ENCODE assay signal across 21 mouse cellular contexts in genomic region chr13:48932692-48933091, GRCm38 (mm10). TPM values are rescaled to one million over a fixed set of nuclear protein-coding genes. Genes with fewer than 3 reads are reported as not detected.
A peak's percentile ranks its signal among the peaks of the same experiment; 100 is the strongest.
DNase-seq lines count a peak whose midpoint lies in the region; ATAC-seq and TF ChIP-seq lines count a peak whose summit lies in the region.
"Had no signal": no experiment of that assay in that cellular context is flagged by ENCODE, and none has a peak within 500 bp of the region (broad histone marks: within the 10 kb centered on the region; RNA-seq: fewer than 3 reads in every experiment).

No protein-coding gene starts in this region.

- DNase-seq in gastrocnemius, adult 2 months, result peak; percentile 59
- no peak for DNase-seq in gastrocnemius, adult 8-10 months (ENCODE audit: low spot score in 2 of 2)
- DNase-seq in liver (no peak), NIH3T3 (ENCODE audit: low read depth) (peak; percentile 14)
- no peak for DNase-seq in embryonic facial prominence, embryonic 10.5 days (ENCODE audit: low spot score)
- no peak for DNase-seq in lung, postnatal 0 days (ENCODE audit: low spot score)
- DNase-seq: cerebellum, adult 11 months; cerebellum, adult 9-11 months; heart, postnatal 36 days; layer of hippocampus, postnatal 36 days; liver, embryonic 13.5 days; lung, adult 2 months; right cerebral cortex, postnatal 14 days; spleen, adult 18-20 months had no signal

- H3K9me3 ChIP-seq in liver, embryonic 12.5 days (replicated peaks), result no peaks in the 10 kb centered on the region
- no peaks in the 10 kb centered on the region for H3K9me3 ChIP-seq in embryonic facial prominence, embryonic 10.5 days
- H3K9me3 ChIP-seq in lung, postnatal 0 days (ENCODE audit: low read length), result no peaks in the 10 kb centered on the region
- H3K9me3 ChIP-seq: forebrain, embryonic 12.5 days; heart, embryonic 15.5 days; limb, embryonic 12.5 days; liver, embryonic 13.5 days; midbrain, embryonic 15.5 days; neural tube, embryonic 12.5 days had no signal

- H3K36me3 ChIP-seq in liver, embryonic 12.5 days, result peaks cover 96% of the 10 kb centered on the region
- H3K36me3 ChIP-seq in embryonic facial prominence, embryonic 10.5 days (replicated peaks), result peaks cover 89% of the 10 kb centered on the region
- H3K36me3 ChIP-seq in lung, postnatal 0 days (ENCODE audit: insufficient read depth, low read length), result no peaks in the 10 kb centered on the region
- H3K36me3 ChIP-seq: midbrain, embryonic 15.5 days had no signal

- TF ChIP-seq EP300 in lung, postnatal 0 days (IDR thresholded peaks at IDR 0.05), result no peak

- intact Hi-C loops in gastrocnemius, adult 2 months (cut with DNase I), result no loop called here

- no peaks in the 10 kb centered on the region for H3K27me3 ChIP-seq in liver, embryonic 12.5 days (replicated peaks)
- H3K27me3 ChIP-seq in embryonic facial prominence, embryonic 10.5 days (replicated peaks; ENCODE audit: low read depth, poor library complexity, severe bottlenecking), result no peaks in the 10 kb centered on the region
- H3K27me3 ChIP-seq in lung, postnatal 0 days (replicated peaks; ENCODE audit: insufficient read depth, low read length), result no peaks in the 10 kb centered on the region
- H3K27me3 ChIP-seq: forebrain, embryonic 12.5 days; heart, embryonic 15.5 days; limb, embryonic 12.5 days; liver, embryonic 13.5 days; midbrain, embryonic 15.5 days; neural tube, embryonic 12.5 days had no signal

- peak overlapping the region; percentile 66 for H3K27ac ChIP-seq in gastrocnemius, adult 2 months
- no peak overlapping the region for H3K27ac ChIP-seq in liver, embryonic 12.5 days
- no peak overlapping the region for H3K27ac ChIP-seq in embryonic facial prominence, embryonic 10.5 days (replicated peaks)
- H3K27ac ChIP-seq in lung, postnatal 0 days (ENCODE audit: low read length), result no peak overlapping the region
- H3K27ac ChIP-seq: forebrain, embryonic 12.5 days; heart, embryonic 15.5 days; hindbrain, embryonic 14.5 days; limb, embryonic 12.5 days; liver, embryonic 13.5 days; midbrain, embryonic 15.5 days; neural tube, embryonic 12.5 days had no signal

- H3K9ac ChIP-seq in liver, embryonic 12.5 days, result no peak overlapping the region
- H3K9ac ChIP-seq in lung, postnatal 0 days (replicated peaks; ENCODE audit: low read depth), result no peak overlapping the region
- H3K9ac ChIP-seq: forebrain, embryonic 12.5 days; heart, embryonic 15.5 days; hindbrain, embryonic 14.5 days; limb, embryonic 12.5 days; liver, embryonic 13.5 days; midbrain, embryonic 15.5 days; neural tube, embryonic 12.5 days had no signal

- no peak overlapping the region for H3K4me3 ChIP-seq in gastrocnemius, adult 2 months
- no peak overlapping the region for H3K4me3 ChIP-seq in liver, embryonic 12.5 days
- H3K4me3 ChIP-seq in embryonic facial prominence, embryonic 10.5 days, result no peak overlapping the region
- no peak overlapping the region for H3K4me3 ChIP-seq in lung, postnatal 0 days (ENCODE audit: low read depth, low read length)
- H3K4me3 ChIP-seq: forebrain, embryonic 12.5 days; heart, embryonic 15.5 days; limb, embryonic 12.5 days; liver, embryonic 13.5 days; midbrain, embryonic 15.5 days; neural tube, embryonic 12.5 days had no signal

- H3K4me2 ChIP-seq in liver, embryonic 12.5 days, result no peak overlapping the region
- no peak overlapping the region for H3K4me2 ChIP-seq in lung, postnatal 0 days (replicated peaks; ENCODE audit: low read depth, low read length)
- H3K4me2 ChIP-seq: forebrain, embryonic 12.5 days; heart, embryonic 15.5 days; hindbrain, embryonic 14.5 days; limb, embryonic 12.5 days; liver, embryonic 13.5 days; midbrain, embryonic 15.5 days; neural tube, embryonic 12.5 days had no signal

- WGBS in liver, embryonic 12.5 days (ENCODE audit: insufficient replicate concordance), result 68% methylated on average over 3 of the region's 3 CpGs
- 83% methylated on average over 3 of the region's 3 CpGs for WGBS in embryonic facial prominence, embryonic 10.5 days
- 85% methylated on average over 3 of the region's 3 CpGs for WGBS in lung, postnatal 0 days

- peak; percentile 41; the same call in 1 of the 2 replicates for ATAC-seq in liver, embryonic 12.5 days
- no peak for ATAC-seq in lung, postnatal 0 days
- ATAC-seq: midbrain, embryonic 15.5 days had no signal

- no peak for TF ChIP-seq CTCF in gastrocnemius, adult 2 months (IDR thresholded peaks at IDR 0.05)
- no peak for TF ChIP-seq CTCF in lung, postnatal 0 days (IDR thresholded peaks at IDR 0.05)

- peaks cover 30% of the 10 kb centered on the region for H3K4me1 ChIP-seq in liver, embryonic 12.5 days
- H3K4me1 ChIP-seq in embryonic facial prominence, embryonic 10.5 days, result 0 out of 2 replicates have a peak, but pooled peaks cover 3% of the 10 kb centered on the region
- no peaks in the 10 kb centered on the region for H3K4me1 ChIP-seq in lung, postnatal 0 days (ENCODE audit: insufficient read depth, low read depth, low read length)
- H3K4me1 ChIP-seq: forebrain, embryonic 12.5 days; limb, embryonic 12.5 days; midbrain, embryonic 15.5 days; neural tube, embryonic 12.5 days had no signal

RNA-seq across cellular contexts. Expression of gene Fam120a, which starts 35.1 kb away (rescaled TPM):
- total RNA-seq in gastrocnemius, adult 2 months (2021), result 100 to 1,000 TPM; 111 to 119 TPM
- total RNA-seq in gastrocnemius, adult 8-10 months (2022), result 100 to 1,000 TPM; 110 to 144 (median 118) TPM
- 19.5 and 20.1 TPM in 2 replicates for polyA plus RNA-seq in liver, embryonic 12.5 days (2016; fragmentation: Nextera tagmentation; extraction: Ambion mirVana)
- polyA plus RNA-seq in embryonic facial prominence, embryonic 10.5 days (2016; fragmentation: Nextera tagmentation; extraction: Ambion mirVana), result 16.0 and 16.7 TPM in 2 replicates
- polyA plus RNA-seq in lung, postnatal 0 days (2015; fragmentation: Nextera tagmentation; extraction: Ambion mirVana), result 19.4 and 19.5 TPM in 2 replicates

Comparison
In these comparisons a context has a peak if more than half of its experiments do, and no peak if none do; other contexts are left out.
1. DNase-seq: peak in gastrocnemius, adult 2 months (single experiment) and NIH3T3 (single experiment); none in gastrocnemius, adult 8-10 months (0 of 2), liver (single experiment), embryonic facial prominence, embryonic 10.5 days (single experiment) and lung, postnatal 0 days (single experiment).